Mouse (Mus musculus): ENCODE measurements around the gene Plac9a.
"Not testable (repeated sequence)": the region's sequence is repeated elsewhere in the genome, so short reads cannot be mapped to it uniquely, and the experiment has no call there.

GRCm38 (mm10) chr14:25936867-25937630 lies 34.1 kb upstream of the Plac9a start:
- TF ChIP-seq CTCF (IDR thresholded peaks at IDR 0.05); POLR2A (IDR thresholded peaks at IDR 0.05; ENCODE audit: insufficient read depth, low read depth, low read length); EP300 (IDR thresholded peaks at IDR 0.05; ENCODE audit: insufficient read depth, low read depth, low read length): not testable (repeated sequence)

Measured in heart, adult 2 months (tissue).